Mouse (Mus musculus): ENCODE results near the gene Ltb4r2. TPM values are rescaled to one million over a fixed set of nuclear protein-coding genes. Genes with fewer than 3 reads are reported as not detected.

Ltb4r2 gene
- polyA plus RNA-seq, 1 experiment = 5.6 TPM

DNA sequence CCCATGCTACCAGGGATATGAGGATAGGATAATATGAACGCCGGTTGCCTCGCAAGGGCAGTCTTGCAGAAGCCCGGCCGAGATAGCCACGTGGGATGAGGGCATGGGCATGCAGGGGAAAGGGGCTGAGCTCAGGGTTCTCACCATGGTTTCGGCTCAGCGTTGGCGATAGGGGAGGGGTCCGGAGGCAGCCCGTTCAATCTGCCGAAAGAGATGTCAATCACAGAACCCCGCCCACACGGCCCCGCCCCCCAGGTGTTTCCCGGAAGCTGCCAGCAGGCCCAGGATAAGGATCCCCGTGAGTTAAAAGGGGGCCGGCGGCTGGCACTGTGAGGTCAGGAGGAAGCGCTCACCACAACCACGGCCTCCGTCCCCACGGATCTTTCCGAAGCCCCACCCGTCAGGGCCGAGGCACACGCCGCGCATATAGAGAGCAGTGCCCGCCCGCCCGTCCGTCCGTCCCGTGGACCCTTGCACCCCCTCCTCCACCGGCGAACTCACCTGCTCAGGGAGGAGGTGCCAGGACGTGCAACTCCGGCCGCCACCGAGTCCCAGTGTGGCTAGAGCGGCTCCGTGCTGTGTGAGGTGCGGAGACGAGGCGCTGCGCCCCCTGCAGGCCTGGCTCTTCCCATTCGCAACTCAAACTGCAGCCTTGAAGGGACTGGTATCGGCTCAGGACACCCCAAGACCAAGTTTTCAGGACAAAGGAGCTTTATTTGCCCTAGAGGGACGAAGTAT is 39.4 kb upstream of the Ltb4r2 start, which contains the start of gene Rabggta:
Rabggta (minus strand) TSS at position 564 of the 738 bp plus-strand sequence.
- Histone ChIP-seq H3K4me1 (peaks cover 54% of the 10 kb centered on the region), H3K9me3 (no peaks in the 10 kb centered on the region), H3K27me3 (replicated peaks) (no peaks in the 10 kb centered on the region), H3K36me3 (replicated peaks; ENCODE audit: low read length) (peaks cover 40% of the 10 kb centered on the region), H3K4me3 (replicated peaks) (peak within 1 kb of the TSS; percentile 97)
- TF ChIP-seq FLI1 (IDR thresholded peaks at IDR 0.05; ENCODE audit: low read length) = no peak

DNA sequence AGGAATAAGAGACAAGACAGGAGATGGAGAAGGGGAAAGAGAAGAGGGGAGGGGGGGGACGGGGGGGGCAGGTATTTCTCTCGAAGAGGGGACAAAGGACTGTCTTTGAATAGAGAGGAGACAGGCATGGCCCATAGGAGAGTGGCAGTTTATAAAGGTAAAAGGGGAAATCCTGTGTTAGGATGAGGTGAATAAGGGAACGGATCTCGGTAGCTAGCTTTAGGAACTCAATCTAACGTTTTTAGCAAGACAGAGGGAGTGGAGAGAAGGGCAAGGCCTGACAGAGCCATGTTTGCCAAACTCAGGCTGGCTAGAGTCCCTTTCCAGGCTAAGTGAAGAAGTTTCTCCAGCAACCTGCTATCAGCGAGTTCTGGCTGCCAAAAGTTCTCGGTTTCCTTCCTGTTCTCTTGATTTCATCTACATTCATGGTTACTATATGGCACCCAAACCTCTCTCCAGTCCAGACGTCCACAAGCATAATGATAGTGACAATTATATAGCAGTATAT is 38.7 kb upstream of the Ltb4r2 start:
- H3K4me3 ChIP-seq (replicated peaks) = peak overlapping the region; percentile 97
- TF ChIP-seq FLI1 (IDR thresholded peaks at IDR 0.05; ENCODE audit: low read length) = no peak
- TF ChIP-seq GATA1 (IDR thresholded peaks at IDR 0.05; ENCODE audit: borderline replicate concordance, low read length) = no peak
- H3K4me1 ChIP-seq = peaks cover 56% of the 10 kb centered on the region

DNA sequence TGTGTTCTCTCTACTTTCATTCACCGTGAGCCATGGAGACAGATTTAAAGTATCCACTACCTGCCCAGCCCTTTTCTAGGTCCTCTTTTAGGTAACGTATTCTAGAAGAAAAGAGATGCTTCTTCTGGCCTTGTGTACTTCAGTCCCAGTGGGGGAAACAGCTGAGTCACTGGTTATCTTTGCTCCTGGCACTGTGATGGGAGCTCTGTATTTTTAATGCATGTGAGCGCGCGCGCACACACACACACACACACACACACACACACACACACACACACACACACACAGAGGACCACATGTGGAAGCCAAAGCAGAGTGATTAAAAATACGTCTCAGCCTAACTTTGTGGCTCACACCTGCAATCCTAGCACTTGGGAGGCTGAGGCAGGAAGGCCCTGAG is 37.8 kb upstream of the Ltb4r2 start:
- peaks cover 26% of the 10 kb centered on the region for H3K36me3 ChIP-seq (replicated peaks; ENCODE audit: low read length)
- H3K4me1 ChIP-seq = peaks cover 66% of the 10 kb centered on the region
- no peak for TF ChIP-seq GATA1 (IDR thresholded peaks at IDR 0.05; ENCODE audit: borderline replicate concordance, low read length)
- TF ChIP-seq FLI1 (IDR thresholded peaks at IDR 0.05; ENCODE audit: low read length) = no peak
- peaks cover 11% of the 10 kb centered on the region for H3K27me3 ChIP-seq (replicated peaks)
- H3K4me3 ChIP-seq (replicated peaks) = no peak overlapping the region
- no peaks in the 10 kb centered on the region for H3K9me3 ChIP-seq

More for the DNA sequence above, 38.7 kb upstream of the Ltb4r2 start:
- H3K36me3 ChIP-seq (replicated peaks; ENCODE audit: low read length) = peaks cover 34% of the 10 kb centered on the region
- H3K9me3 ChIP-seq = no peaks in the 10 kb centered on the region
- peaks cover 2% of the 10 kb centered on the region for H3K27me3 ChIP-seq (replicated peaks)

DNA sequence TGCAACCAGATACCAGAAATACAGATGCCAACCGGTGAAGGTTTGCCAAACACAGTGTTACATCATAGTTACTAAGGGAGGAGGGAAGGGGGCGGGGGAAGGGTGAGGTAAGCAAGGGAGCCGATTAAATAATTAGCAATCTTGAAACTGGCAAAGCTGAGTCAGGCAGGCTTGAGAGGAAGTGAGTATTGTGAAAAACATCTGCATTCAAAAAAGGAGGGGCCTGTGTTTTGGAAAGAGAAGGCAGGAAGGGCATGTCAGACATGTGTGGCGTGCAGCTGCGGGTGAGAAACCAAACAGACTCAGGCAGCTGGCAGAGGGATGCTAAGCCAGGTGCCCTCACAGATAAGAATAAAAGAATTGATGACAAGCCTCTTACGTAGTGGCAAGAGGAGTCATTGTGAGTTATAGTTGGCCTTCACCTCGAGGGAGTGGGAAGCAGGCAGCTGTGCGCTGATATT is 36.8 kb upstream of the Ltb4r2 start:
- TF ChIP-seq GATA1 (IDR thresholded peaks at IDR 0.05; ENCODE audit: borderline replicate concordance, low read length) (no peak), FLI1 (IDR thresholded peaks at IDR 0.05; ENCODE audit: low read length) (no peak)
- Histone ChIP-seq H3K36me3 (replicated peaks; ENCODE audit: low read length) (peaks cover 16% of the 10 kb centered on the region), H3K4me1 (peaks cover 68% of the 10 kb centered on the region), H3K4me3 (replicated peaks) (peak overlapping the region; percentile 59), H3K9me3 (no peaks in the 10 kb centered on the region), H3K27me3 (replicated peaks) (peaks cover 17% of the 10 kb centered on the region)

DNA sequence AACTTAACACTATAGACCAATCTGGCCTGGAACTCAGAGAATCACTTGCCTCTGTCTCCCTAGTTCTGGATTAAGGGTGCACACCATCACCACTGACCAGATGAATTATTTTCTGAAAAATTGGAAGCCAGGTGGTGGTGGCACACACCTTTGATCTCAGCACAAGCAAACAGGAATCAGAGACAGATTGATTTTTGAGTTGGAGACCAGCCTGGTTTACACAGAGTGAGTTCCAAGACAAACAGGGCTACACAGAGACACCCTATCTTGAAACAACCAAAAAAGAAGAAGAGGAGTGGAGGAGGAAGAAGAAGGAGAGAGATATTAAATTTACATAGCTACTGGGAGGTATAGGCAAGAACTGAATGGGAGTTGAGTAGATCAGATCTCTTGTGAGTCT is 35.0 kb upstream of the Ltb4r2 start:
- TF ChIP-seq FLI1 (IDR thresholded peaks at IDR 0.05; ENCODE audit: low read length) (no peak), GATA1 (IDR thresholded peaks at IDR 0.05; ENCODE audit: borderline replicate concordance, low read length) (no peak)
- H3K9me3 ChIP-seq = no peaks in the 10 kb centered on the region
- peaks cover 34% of the 10 kb centered on the region for H3K27me3 ChIP-seq (replicated peaks)
- H3K4me1 ChIP-seq = peaks cover 69% of the 10 kb centered on the region
- no peak overlapping the region for H3K4me3 ChIP-seq (replicated peaks)
- H3K36me3 ChIP-seq (replicated peaks; ENCODE audit: low read length) = no peaks in the 10 kb centered on the region

DNA sequence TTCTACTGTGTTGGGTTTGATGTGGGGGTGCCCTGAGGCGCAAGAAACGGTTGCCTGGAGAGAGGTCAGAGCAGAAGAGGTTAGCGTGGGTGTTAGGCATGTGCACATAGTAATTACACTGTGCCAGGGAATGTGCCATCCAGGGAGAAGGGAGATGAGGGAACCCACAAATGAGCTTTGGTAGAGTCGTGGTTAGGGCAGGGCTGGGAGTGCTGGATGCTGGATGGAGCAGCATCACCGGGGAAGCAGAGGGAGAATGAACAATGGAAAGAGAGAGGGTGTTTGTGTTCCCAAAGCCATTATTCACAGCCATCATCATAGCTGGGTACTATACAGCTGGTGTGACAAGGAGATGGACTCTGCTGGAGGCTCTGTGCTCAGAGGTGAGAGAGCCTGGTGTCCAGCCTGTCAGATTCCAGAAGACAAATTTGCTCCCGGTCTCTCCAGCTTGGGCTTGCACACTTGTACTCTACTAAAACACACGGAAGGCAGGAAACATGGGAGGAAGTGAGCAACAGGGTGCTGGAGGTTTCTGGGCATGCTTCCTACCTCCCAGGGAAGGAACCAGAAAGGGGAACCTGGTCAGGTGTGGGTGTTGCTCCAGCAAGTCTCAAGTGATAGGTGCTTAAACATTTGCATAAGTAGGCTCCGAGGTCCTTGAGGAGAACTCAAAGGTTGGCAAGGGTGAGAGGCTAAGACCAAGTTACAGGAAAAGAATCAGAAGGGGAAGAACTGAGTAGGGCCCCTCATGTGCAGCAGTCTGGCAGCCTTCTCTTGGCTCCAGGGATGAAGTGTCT is 33.1 kb upstream of the Ltb4r2 start:
- Histone ChIP-seq H3K36me3 (replicated peaks; ENCODE audit: low read length) (no peaks in the 10 kb centered on the region), H3K27me3 (replicated peaks) (peaks cover 39% of the 10 kb centered on the region), H3K9me3 (no peaks in the 10 kb centered on the region), H3K4me3 (replicated peaks) (no peak overlapping the region), H3K4me1 (peaks cover 54% of the 10 kb centered on the region)
- no peak for TF ChIP-seq GATA1 (IDR thresholded peaks at IDR 0.05; ENCODE audit: borderline replicate concordance, low read length)
- TF ChIP-seq FLI1 (IDR thresholded peaks at IDR 0.05; ENCODE audit: low read length) = no peak

DNA sequence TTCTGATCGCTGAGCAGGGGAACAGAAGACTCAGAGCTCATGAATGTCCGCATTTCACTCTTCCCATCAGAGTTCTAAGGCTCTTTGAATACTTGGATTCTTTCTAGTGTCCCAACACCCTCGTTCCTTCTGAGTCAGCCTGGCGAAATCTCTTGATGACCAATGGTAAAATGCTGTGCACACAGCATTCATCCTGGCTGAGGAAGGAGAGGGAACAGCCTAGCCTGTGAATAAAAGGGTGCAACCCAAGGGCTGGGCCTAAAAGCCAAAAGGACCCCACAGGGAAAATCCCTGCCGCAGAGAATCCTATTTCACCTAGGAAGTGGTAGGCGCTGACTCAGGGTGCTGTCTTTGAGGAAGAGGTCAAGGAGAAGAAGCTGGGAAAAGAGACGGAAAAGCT is 31.1 kb upstream of the Ltb4r2 start:
- peaks cover 41% of the 10 kb centered on the region for H3K4me1 ChIP-seq
- H3K9me3 ChIP-seq = no peaks in the 10 kb centered on the region
- H3K4me3 ChIP-seq (replicated peaks) = no peak overlapping the region
- H3K36me3 ChIP-seq (replicated peaks; ENCODE audit: low read length) = no peaks in the 10 kb centered on the region
- no peak for TF ChIP-seq FLI1 (IDR thresholded peaks at IDR 0.05; ENCODE audit: low read length)
- no peak for TF ChIP-seq GATA1 (IDR thresholded peaks at IDR 0.05; ENCODE audit: borderline replicate concordance, low read length)
- peaks cover 48% of the 10 kb centered on the region for H3K27me3 ChIP-seq (replicated peaks)

DNA sequence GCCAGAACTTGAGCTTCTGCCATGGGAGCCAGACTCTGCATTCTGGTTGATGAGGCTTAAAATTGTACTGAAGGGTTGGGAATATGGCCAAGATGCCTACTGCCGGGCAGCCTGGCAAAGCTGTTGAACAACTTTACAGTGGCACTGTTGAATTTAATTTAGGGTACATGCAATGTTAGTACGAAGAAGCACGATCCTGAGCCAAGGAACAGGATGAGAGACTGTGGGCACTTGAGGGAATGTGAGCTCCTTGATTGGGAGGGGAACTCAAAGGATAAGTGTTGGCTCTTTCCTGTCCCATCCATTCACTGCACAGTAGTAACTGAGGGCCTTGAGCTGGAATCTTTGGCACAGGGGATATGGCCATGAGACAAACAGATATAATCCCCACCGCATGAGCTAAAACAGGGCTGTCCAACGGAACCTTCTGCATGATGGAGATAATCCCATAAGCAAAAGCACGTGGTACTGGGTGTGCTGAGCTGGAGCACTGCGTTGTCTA is 30.6 kb upstream of the Ltb4r2 start:
- TF ChIP-seq FLI1 (IDR thresholded peaks at IDR 0.05; ENCODE audit: low read length) = no peak
- TF ChIP-seq GATA1 (IDR thresholded peaks at IDR 0.05; ENCODE audit: borderline replicate concordance, low read length) = no peak
- no peaks in the 10 kb centered on the region for H3K36me3 ChIP-seq (replicated peaks; ENCODE audit: low read length)
- no peaks in the 10 kb centered on the region for H3K9me3 ChIP-seq
- peaks cover 40% of the 10 kb centered on the region for H3K4me1 ChIP-seq
- peaks cover 48% of the 10 kb centered on the region for H3K27me3 ChIP-seq (replicated peaks)
- no peak overlapping the region for H3K4me3 ChIP-seq (replicated peaks)

DNA sequence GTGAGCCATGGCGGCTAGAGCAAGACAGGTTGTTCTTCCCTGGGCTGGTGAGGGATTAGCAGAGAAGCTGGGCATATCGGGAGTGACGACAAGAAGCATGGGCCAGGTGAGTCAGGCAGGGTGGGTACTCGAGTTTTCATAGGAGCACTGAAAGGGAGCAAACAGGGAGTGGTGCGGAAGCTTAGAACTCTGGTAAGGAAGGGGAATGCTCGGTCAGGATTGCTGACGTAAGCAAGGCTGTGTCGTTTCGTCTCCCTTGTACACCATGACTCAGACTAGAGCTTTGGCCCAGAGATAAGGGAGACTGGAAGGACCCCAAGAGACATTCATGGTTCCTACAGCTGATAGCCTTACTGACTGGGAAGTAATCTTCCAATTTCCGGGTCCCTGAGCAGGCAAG is 27.3 kb upstream of the Ltb4r2 start:
- peaks cover 13% of the 10 kb centered on the region for H3K36me3 ChIP-seq (replicated peaks; ENCODE audit: low read length)
- peaks cover 42% of the 10 kb centered on the region for H3K27me3 ChIP-seq (replicated peaks)
- peaks cover 27% of the 10 kb centered on the region for H3K4me1 ChIP-seq
- no peak overlapping the region for H3K4me3 ChIP-seq (replicated peaks)
- TF ChIP-seq GATA1 (IDR thresholded peaks at IDR 0.05; ENCODE audit: borderline replicate concordance, low read length) = no peak
- no peak for TF ChIP-seq FLI1 (IDR thresholded peaks at IDR 0.05; ENCODE audit: low read length)
- H3K9me3 ChIP-seq = no peaks in the 10 kb centered on the region
